Mouse (Mus musculus): ENCODE measurements around the gene Gm17387. TPM values are rescaled to one million over a fixed set of nuclear protein-coding genes. Genes with fewer than 3 reads are reported as not detected.
A peak's percentile ranks its signal among the peaks of the same experiment; 100 is the strongest.

Gene Gm17387
- total and polyA plus RNA-seq, 3 experiments: not detected

- Histone ChIP-seq H3K4me3 (ENCODE audit: control insufficient read depth in 1 of 2, insufficient read depth in 1 of 2, low read depth in 2 of 2, low read length in 2 of 2) (no peak overlapping the region), H3K4me1 (ENCODE audit: control insufficient read depth in 1 of 2, insufficient read depth in 2 of 2, low read length in 2 of 2) (peaks cover 0 to 12% of the 10 kb centered on the region in 2 experiments; a peak in 2 of 4 replicates), H3K9me3 (replicated peaks; ENCODE audit: insufficient read depth, low read length) (no peaks in the 10 kb centered on the region), H3K79me2 (ENCODE audit: control insufficient read depth, insufficient read depth, low read length, poor library complexity) (no peaks in the 10 kb centered on the region), H3K9ac (ENCODE audit: control insufficient read depth, low read depth, low read length, poor library complexity, severe bottlenecking) (no peak overlapping the region), H3K27me3 (ENCODE audit: control insufficient read depth in 1 of 2, insufficient read depth in 2 of 2, low read length in 2 of 2) (peaks cover 0 to 2% of the 10 kb centered on the region in 2 experiments; a peak in 1 of 4 replicates), H3K27ac (ENCODE audit: control insufficient read depth, low read depth, low read length) (no peak overlapping the region), H3K36me3 (ENCODE audit: control insufficient read depth in 1 of 2, insufficient read depth in 2 of 2, low read length in 2 of 2) (no peaks in the 10 kb centered on the region; a peak in 1 of 4 replicates)
- no peak for TF ChIP-seq SMC3 (IDR thresholded peaks at IDR 0.05; ENCODE audit: low read depth, low read length)
- no peak for TF ChIP-seq MEF2A (IDR thresholded peaks at IDR 0.05; ENCODE audit: extremely low read depth, insufficient replicate concordance, low read depth, low read length, poor library complexity, severe bottlenecking)
- TF ChIP-seq CHD1 (IDR thresholded peaks at IDR 0.05; ENCODE audit: low read depth, low read length): no peak
- TF ChIP-seq ZKSCAN1 (IDR thresholded peaks at IDR 0.05; ENCODE audit: low read depth, low read length): no peak
- no peak for TF ChIP-seq E2F4 (IDR thresholded peaks at IDR 0.05; ENCODE audit: borderline replicate concordance, low read depth, low read length)
- TF ChIP-seq KAT2A (conservative IDR thresholded peaks at IDR 0.05; ENCODE audit: low read depth, low read length): no peak
- TF ChIP-seq UBTF (IDR thresholded peaks at IDR 0.05; ENCODE audit: borderline replicate concordance, insufficient read depth, low read depth, low read length): no peak
- TF ChIP-seq USF1 (IDR thresholded peaks at IDR 0.05; ENCODE audit: low read depth, low read length): no peak
- no peak for TF ChIP-seq CHD2 (IDR thresholded peaks at IDR 0.05; ENCODE audit: low read length)
- TF ChIP-seq MAZ (IDR thresholded peaks at IDR 0.05; ENCODE audit: low read depth, low read length): no peak
- no peak for TF ChIP-seq BHLHE40 (IDR thresholded peaks at IDR 0.05; ENCODE audit: borderline replicate concordance, low read depth, low read length)
- no peak for TF ChIP-seq ELF1 (IDR thresholded peaks at IDR 0.05; ENCODE audit: low read depth, low read length)
- TF ChIP-seq ZC3H11A (IDR thresholded peaks at IDR 0.05; ENCODE audit: low read depth, low read length): no peak
- no peak for TF ChIP-seq NELFE (IDR thresholded peaks at IDR 0.05; ENCODE audit: low read depth, low read length)
- no peak for TF ChIP-seq MYC (IDR thresholded peaks at IDR 0.05; ENCODE audit: low read depth, low read length)
- no peak for TF ChIP-seq RAD21 (IDR thresholded peaks at IDR 0.05; ENCODE audit: low read depth, low read length)
- no peak for DNase-seq (ENCODE audit: low read depth, low spot score)
Observed at GRCm38 (mm10) chr7:141008312-141008761, 20.6 kb upstream of the Gm17387 start.

DNA sequence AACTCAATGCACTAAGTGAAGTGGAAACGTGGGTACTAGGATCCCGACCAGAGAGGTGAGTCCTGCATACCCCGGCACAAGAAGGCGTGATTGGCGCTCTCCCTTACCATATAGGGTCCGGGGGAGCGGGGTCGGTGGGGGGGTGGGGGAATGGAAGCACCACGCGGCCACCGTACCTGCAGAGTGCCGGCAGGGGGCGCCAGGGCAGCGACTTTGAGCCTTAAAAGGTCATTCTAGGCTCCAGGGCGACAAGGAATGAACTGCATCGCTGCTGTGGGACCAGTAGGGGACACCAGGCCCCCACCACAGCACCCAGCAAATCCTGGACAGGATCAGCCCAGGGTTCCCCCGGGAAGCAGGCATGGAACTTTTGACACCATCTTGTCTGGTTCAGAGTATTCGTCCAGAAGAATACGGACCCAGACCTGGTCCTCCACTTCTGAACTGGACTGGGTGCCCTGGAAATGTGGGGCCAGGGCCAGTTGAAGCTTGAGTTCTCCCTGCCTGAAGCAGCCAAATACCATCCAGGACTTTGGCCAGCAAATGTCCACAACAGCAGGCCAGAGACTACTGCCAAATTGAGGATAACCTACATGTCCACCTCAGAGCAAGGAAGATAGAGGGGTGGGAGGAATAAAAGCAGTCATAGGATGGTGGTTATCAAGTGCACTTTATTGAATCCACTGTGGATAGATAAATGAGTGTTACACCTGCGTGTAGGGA lies 19.8 kb upstream of the Gm17387 start:
- Histone ChIP-seq H3K27ac (ENCODE audit: control insufficient read depth, low read depth, low read length) (no peak overlapping the region), H3K79me2 (ENCODE audit: control insufficient read depth, insufficient read depth, low read length, poor library complexity) (no peaks in the 10 kb centered on the region), H3K4me1 (ENCODE audit: control insufficient read depth in 1 of 2, insufficient read depth in 2 of 2, low read length in 2 of 2) (peaks cover 0 to 12% of the 10 kb centered on the region in 2 experiments; a peak in 2 of 4 replicates), H3K36me3 (ENCODE audit: control insufficient read depth in 1 of 2, insufficient read depth in 2 of 2, low read length in 2 of 2) (no peaks in the 10 kb centered on the region; a peak in 1 of 4 replicates), H3K9me3 (replicated peaks; ENCODE audit: insufficient read depth, low read length) (no peaks in the 10 kb centered on the region), H3K27me3 (ENCODE audit: control insufficient read depth in 1 of 2, insufficient read depth in 2 of 2, low read length in 2 of 2) (no peaks in the 10 kb centered on the region), H3K4me3 (ENCODE audit: control insufficient read depth in 1 of 2, insufficient read depth in 1 of 2, low read depth in 2 of 2, low read length in 2 of 2) (no peak overlapping the region), H3K9ac (ENCODE audit: control insufficient read depth, low read depth, low read length, poor library complexity, severe bottlenecking) (no peak overlapping the region)
- DNase-seq (ENCODE audit: low read depth, low spot score): peak; percentile 78
- TF ChIP-seq TBP (IDR thresholded peaks at IDR 0.05; ENCODE audit: low read depth, low read length) (no peak), POLR2AphosphoS5 (IDR thresholded peaks at IDR 0.05; ENCODE audit: borderline replicate concordance, low read depth, low read length) (no peak), ZKSCAN1 (IDR thresholded peaks at IDR 0.05; ENCODE audit: low read depth, low read length) (no peak), USF2 (IDR thresholded peaks at IDR 0.05; ENCODE audit: borderline replicate concordance in 1 of 2, insufficient read depth in 1 of 2, low read depth in 1 of 2, low read length in 2 of 2) (no peak), USF1 (IDR thresholded peaks at IDR 0.05; ENCODE audit: low read depth, low read length) (no peak), NRF1 (IDR thresholded peaks at IDR 0.05; ENCODE audit: insufficient read depth, low read depth, low read length, poor library complexity, severe bottlenecking) (no peak), TAL1 (IDR thresholded peaks at IDR 0.05; ENCODE audit: low read length) (no peak), SMC3 (IDR thresholded peaks at IDR 0.05; ENCODE audit: low read depth, low read length) (peak; percentile 83), UBTF (IDR thresholded peaks at IDR 0.05; ENCODE audit: borderline replicate concordance, insufficient read depth, low read depth, low read length) (no peak), ZC3H11A (IDR thresholded peaks at IDR 0.05; ENCODE audit: low read depth, low read length) (peak; percentile 68), SIN3A (IDR thresholded peaks at IDR 0.05; ENCODE audit: low read length) (peak; percentile 23; the same call in 1 of the 2 replicates), KAT2A (conservative IDR thresholded peaks at IDR 0.05; ENCODE audit: low read depth, low read length) (no peak), RAD21 (IDR thresholded peaks at IDR 0.05; ENCODE audit: low read depth, low read length) (peak; percentile 81), E2F4 (IDR thresholded peaks at IDR 0.05; ENCODE audit: borderline replicate concordance, low read depth, low read length) (no peak), CTCF (IDR thresholded peaks at IDR 0.05 in 2 of 3, conservative IDR thresholded peaks at IDR 0.05 in 1 of 3; ENCODE audit: control insufficient read depth in 1 of 3, insufficient read depth in 1 of 3, low read depth in 2 of 3, low read length in 3 of 3, poor library complexity in 1 of 3, severe bottlenecking in 1 of 3) (peak; percentile 74 to 92 (median 89)), JUND (IDR thresholded peaks at IDR 0.05; ENCODE audit: low read depth, low read length) (no peak), CHD2 (IDR thresholded peaks at IDR 0.05; ENCODE audit: low read length) (no peak), MAZ (IDR thresholded peaks at IDR 0.05; ENCODE audit: low read depth, low read length) (peak; percentile 61; the same call in 1 of the 2 replicates)
